Mouse (Mus musculus) liver, embryonic 13.5 days (tissue): Measurements from ENCODE around the gene Magea8. TPM values are rescaled to one million over a fixed set of nuclear protein-coding genes. Genes with fewer than 3 reads are reported as not detected.
"Not testable (repeated sequence)": the region's sequence is repeated elsewhere in the genome, so short reads cannot be mapped to it uniquely, and the experiment has no call there.

Experiments used
- ATAC-seq: fragments of 200-750 bp; cut with Nextera tagmentation; 2 replicates; pipeline ENCODE4 v1.8.0; 2017; ENCODE audit warnings: low read depth, mild to moderate bottlenecking, moderate number of reproducible peaks, moderate library complexity
- DNase-seq: peaks from one replicate; pipeline ENCODE4 v3.0.0; 2022
- H3K27ac ChIP-seq: fragments of 300-500 bp; sonication (generic); 2 replicates; pipeline ENCODE4 v1.5.1; 2015; ENCODE audit warnings: moderate library complexity, mild to moderate bottlenecking, inconsistent platforms
- H3K27me3 ChIP-seq: fragments of 300-500 bp; sonication (generic); 2 replicates; pipeline ENCODE4 v1.6.1; 2015; ENCODE audit warnings: mild to moderate bottlenecking, inconsistent platforms
- H3K36me3 ChIP-seq: fragments of 300-500 bp; sonication (generic); 2 replicates; pipeline ENCODE4 v1.6.1; 2015; ENCODE audit warnings: mild to moderate bottlenecking, inconsistent platforms
- H3K4me1 ChIP-seq: fragments of 300-500 bp; sonication (generic); replicated peaks from 2 replicates; pipeline ENCODE4 v1.6.1; 2015; ENCODE audit warnings: inconsistent platforms
- H3K4me2 ChIP-seq: fragments of 300-500 bp; sonication (generic); 2 replicates; pipeline ENCODE4 v1.6.1; 2015; ENCODE audit warnings: inconsistent platforms, mild to moderate bottlenecking, moderate library complexity
- H3K4me3 ChIP-seq: fragments of 300-500 bp; sonication (generic); replicated peaks from 2 replicates; pipeline ENCODE4 v1.5.1; 2015; ENCODE audit warnings: mild to moderate bottlenecking, inconsistent platforms
- H3K9ac ChIP-seq: fragments of 300-500 bp; sonication (generic); 2 replicates; pipeline ENCODE4 v1.6.1; 2015; ENCODE audit warnings: mild to moderate bottlenecking, inconsistent platforms
- H3K9me3 ChIP-seq: fragments of 300-500 bp; sonication (generic); replicated peaks from 2 replicates; pipeline ENCODE4 v1.6.1; 2016; ENCODE audit warnings: inconsistent platforms
- WGBS: fragments of 180-500 bp; shearing (Covaris S2); methylation state at CpG from one replicate; pipeline ENCODE4 v1.1.7; 2015; ENCODE audit not compliant: insufficient replicate concordance; 5-methylcytosine and 5-hydroxymethylcytosine counted together
- polyA plus RNA-seq: library from polyadenylated mRNA; unstranded; fragments of >200 nt; fragmentation: Nextera tagmentation; extraction: Ambion mirVana; gene quantifications from 2 replicates; pipeline ENCODE4 v1.2.1, GENCODE M21; 2015

The Magea8 gene
- polyA plus RNA-seq = not detected in 2 replicates

DNA sequence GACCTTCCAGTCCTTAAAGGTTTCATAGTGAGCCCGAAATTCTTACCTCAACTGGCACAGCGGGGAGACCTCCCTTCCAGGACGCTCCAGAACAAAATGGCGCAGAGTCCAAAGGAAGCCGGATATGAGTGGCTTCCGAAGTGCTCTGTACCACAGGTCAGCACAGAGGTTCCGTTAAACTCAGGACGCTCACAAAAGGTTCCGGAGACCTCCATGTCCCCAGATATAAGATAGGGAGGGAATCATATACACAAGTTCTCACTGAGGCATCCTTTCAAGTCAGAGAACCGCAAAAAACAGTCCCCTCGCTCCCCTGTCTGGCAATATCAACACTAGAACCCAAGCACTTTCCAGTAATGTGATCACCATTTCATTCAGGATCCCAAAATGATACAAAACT lies at the start of gene Magea8:
TSS of gene Magea8 (minus strand) at position 101 of the 400 bp plus-strand sequence.
- H3K27ac ChIP-seq, H3K9ac ChIP-seq, H3K9me3 ChIP-seq, H3K27me3 ChIP-seq, H3K4me1 ChIP-seq, ATAC-seq, DNase-seq, H3K4me3 ChIP-seq, H3K4me2 ChIP-seq, H3K36me3 ChIP-seq: not testable (repeated sequence)
- WGBS = 68% methylated on average over 11 of the region's 11 CpGs

GRCm38 (mm10) chrX:154949405-154949804 lies 46.2 kb downstream of the Magea8 start, which contains the start of gene Magea3:
Magea3 (minus strand) TSS chrX:154949505.
- not testable (repeated sequence) for H3K9me3 ChIP-seq, ATAC-seq, H3K27me3 ChIP-seq, H3K4me1 ChIP-seq, H3K36me3 ChIP-seq, DNase-seq, H3K4me3 ChIP-seq, H3K27ac ChIP-seq, H3K9ac ChIP-seq, H3K4me2 ChIP-seq
- WGBS = 17% methylated on average over 1 of the region's 1 CpGs

DNA sequence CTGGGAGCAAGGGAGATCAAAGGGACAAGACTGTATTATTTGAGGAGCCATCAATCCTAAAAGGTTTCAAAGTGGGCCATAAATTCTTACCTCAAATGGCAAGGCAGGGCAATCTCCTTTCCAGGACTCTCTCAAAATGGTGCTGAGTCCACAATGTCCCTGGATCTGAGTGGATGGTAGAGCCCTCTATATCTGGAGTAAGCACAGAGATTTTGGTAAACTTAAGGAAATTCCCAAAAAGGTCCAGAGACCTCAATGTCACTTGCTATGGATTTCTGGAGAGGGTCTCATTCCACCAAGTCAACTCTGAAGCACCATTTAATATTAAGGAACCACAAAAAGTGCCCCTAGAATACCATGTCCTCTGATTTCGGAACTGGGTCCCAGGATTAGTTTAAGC lies 59.8 kb downstream of the Magea8 start, which contains the start of gene Magea6:
TSS of gene Magea6 (minus strand) at position 101 of the 400 bp plus-strand sequence.
- not testable (repeated sequence) for H3K4me2 ChIP-seq, H3K4me3 ChIP-seq, H3K27me3 ChIP-seq, DNase-seq, H3K4me1 ChIP-seq, ATAC-seq, H3K27ac ChIP-seq, H3K36me3 ChIP-seq, H3K9me3 ChIP-seq, H3K9ac ChIP-seq
- 33% methylated on average over 1 of the region's 1 CpGs for WGBS

Other genes starting within 250 kb of the Magea8 start
- gene Cldn34b1, start 105.6 kb downstream of the Magea8 start, polyA plus RNA-seq = not detected in 2 replicates
- not detected in 2 replicates for gene Magea6, start 59.9 kb downstream of the Magea8 start, polyA plus RNA-seq
- gene Magea3, start 46.3 kb downstream of the Magea8 start, polyA plus RNA-seq = not detected in 2 replicates
- gene Magea5, start 67.3 kb upstream of the Magea8 start, polyA plus RNA-seq = not detected in 2 replicates
- gene Magea1, start 93.9 kb upstream of the Magea8 start, polyA plus RNA-seq = not detected in 2 replicates
- not detected in 2 replicates for gene Magea2, start 97.8 kb upstream of the Magea8 start, polyA plus RNA-seq
- not detected in 2 replicates for gene Cldn34b2, start 132.6 kb upstream of the Magea8 start, polyA plus RNA-seq
- 75.5 and 84.7 TPM in 2 replicates for gene Sat1, start 220.6 kb upstream of the Magea8 start, polyA plus RNA-seq